Mouse (Mus musculus) spleen, adult 10 weeks (tissue): ENCODE measurements around the gene Adam29. TPM values are rescaled to one million over a fixed set of nuclear protein-coding genes. Genes with fewer than 3 reads are reported as not detected.

Experiments used
- polyA plus RNA-seq: library from polyadenylated mRNA; stranded (reverse); fragments of 350-450 nt; fragmentation: Illumina TruSeq; extraction: RNeasy Lipid Tissue Mini Kit (QIAGEN cat#74804); gene quantifications from one replicate; pipeline ENCODE4 v1.2.3, GENCODE M21; 2015; ENCODE audit warnings: low replicate concordance; ENCODE audit not compliant: insufficient read depth

The Adam29 gene
- polyA plus RNA-seq = not detected

DNA sequence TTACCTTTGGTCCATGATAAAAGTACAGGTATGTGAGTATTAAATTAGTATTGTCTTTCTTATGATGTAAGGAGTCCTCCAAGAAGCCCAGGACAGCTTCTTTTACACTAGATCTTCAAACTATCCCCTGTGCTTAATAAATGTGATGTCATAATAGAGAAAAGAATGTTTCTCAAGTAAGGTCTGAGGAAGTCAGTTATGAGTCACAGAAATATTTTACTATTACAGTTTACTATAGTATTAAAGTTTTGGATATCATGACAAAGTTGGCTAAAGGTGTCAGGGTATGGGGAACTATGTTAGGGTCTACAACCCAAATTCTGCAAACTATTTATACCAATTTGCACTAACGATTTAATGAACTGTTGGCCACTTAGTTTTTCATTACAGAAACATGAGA is at the start of gene Adam29:
TSS of gene Adam29 (minus strand) at position 101 of the 400 bp plus-strand sequence.

DNA sequence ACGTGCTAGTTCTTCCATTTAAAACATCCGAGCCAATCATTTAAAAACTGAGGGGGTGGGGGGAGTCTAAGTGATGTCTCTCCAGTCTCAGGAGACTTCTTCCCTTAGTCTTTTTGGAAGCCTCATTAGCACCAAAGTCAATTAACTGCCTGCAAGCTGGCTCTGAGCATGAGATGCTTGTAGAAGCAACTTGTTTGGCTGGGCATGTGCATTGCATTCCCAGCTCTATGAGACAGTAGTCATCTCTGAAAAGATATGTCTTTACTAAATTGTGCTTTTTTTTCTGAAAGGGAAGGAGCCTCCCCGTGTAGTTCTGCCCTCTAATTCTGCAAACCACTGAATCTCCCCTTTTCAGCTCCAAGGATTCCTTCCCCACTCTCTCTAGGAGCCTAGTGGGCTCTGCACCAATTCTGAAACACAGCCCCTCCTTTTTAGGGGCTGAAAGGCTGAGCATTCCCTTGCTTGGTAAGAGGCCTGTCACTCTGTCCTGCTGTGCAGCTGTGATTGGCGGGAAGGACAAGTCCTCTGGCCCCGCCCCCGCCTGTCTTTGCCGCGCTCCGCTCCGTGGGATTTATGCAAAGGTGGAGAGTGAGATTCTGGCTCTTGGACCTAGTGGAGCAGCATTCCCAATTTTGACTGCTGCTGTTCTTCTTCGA is 33.2 kb upstream of the Adam29 start, which contains the start of gene Glra3:
TSS of gene Glra3 (plus strand) at position 591 of the 656 bp plus-strand sequence.

Other genes starting within 250 kb of the Adam29 start
- gene Glra3, start 33.5 kb upstream of the Adam29 start, polyA plus RNA-seq = not detected